Mouse (Mus musculus): ENCODE measurements around the gene Chpf2.

DNA sequence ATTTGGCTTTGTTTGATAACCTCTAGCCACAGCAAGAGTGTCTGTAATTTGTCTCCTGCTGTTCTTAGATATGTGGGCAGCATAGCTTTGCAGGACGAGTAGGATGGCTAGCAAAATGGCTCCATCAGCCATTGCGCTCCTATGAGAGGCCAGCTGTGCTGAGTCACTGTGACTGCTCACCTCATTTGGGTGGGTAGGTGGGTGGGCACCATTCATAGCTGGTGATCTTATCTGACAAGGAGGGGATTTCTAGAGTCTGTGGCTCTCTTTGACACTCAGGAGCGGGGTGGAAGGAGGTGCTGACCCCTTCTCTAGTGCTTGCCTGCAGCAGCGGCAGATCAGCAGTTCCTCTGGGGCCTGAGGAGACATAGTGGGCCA is 648 bp downstream of the Chpf2 start:
- TF ChIP-seq GATA1 (IDR thresholded peaks at IDR 0.05; ENCODE audit: borderline replicate concordance, low read length) (no peak), CTCF (IDR thresholded peaks at IDR 0.05; ENCODE audit: low read depth, low read length) (no peak), TAL1 (conservative IDR thresholded peaks at IDR 0.05; ENCODE audit: low read depth, low read length) (no peak), GATA2 (IDR thresholded peaks at IDR 0.05; ENCODE audit: borderline replicate concordance, low read depth, low read length) (no peak)

Data from G1E (cell line).